Mouse (Mus musculus) liver (tissue): ENCODE data around the gene Carns1.
"Not testable (repeated sequence)": the region's sequence is repeated elsewhere in the genome, so short reads cannot be mapped to it uniquely, and the experiment has no call there.

Source experiments
- DNase-seq: peaks from one replicate; pipeline ENCODE4 v3.0.0-alpha.2; 2020; ENCODE audit warnings: mixed read lengths

Gene Carns1

DNA sequence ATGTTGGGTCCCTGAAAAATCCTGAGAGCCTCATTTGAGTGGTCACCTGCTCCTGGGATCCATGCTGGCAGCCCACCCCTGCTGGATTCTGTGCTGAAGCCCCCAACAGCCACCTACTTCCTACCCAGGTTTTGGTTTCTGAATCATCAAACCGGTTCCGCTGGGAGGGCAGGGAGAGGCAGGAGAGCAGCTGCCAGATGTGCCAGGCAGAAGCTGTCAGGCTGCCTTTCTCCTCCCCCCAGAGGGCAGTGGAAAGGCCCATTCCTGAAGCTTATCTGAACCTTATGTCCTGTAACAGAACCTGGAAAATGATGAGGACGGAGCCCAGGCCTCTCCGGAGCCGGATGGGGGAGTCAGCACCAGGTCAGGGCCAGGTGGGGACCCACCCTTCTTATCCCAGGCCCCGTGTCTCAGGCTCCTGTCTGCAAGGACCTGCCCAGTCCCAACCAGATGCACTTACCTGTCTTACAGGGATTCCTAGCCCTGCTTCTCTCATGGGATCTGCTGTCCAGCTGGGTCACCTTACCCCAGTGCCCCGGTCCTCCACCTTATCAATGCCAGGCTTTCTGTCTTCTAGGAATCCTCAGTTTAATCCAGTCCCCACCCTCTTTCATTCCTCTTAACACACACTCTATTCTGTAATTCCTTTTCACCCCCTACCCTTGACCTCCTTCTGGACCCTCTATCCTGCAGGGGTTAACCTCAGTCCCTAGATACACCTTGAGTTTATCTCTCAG lies 48.4 kb downstream of the Carns1 start:
- peak; percentile 46 for DNase-seq

DNA sequence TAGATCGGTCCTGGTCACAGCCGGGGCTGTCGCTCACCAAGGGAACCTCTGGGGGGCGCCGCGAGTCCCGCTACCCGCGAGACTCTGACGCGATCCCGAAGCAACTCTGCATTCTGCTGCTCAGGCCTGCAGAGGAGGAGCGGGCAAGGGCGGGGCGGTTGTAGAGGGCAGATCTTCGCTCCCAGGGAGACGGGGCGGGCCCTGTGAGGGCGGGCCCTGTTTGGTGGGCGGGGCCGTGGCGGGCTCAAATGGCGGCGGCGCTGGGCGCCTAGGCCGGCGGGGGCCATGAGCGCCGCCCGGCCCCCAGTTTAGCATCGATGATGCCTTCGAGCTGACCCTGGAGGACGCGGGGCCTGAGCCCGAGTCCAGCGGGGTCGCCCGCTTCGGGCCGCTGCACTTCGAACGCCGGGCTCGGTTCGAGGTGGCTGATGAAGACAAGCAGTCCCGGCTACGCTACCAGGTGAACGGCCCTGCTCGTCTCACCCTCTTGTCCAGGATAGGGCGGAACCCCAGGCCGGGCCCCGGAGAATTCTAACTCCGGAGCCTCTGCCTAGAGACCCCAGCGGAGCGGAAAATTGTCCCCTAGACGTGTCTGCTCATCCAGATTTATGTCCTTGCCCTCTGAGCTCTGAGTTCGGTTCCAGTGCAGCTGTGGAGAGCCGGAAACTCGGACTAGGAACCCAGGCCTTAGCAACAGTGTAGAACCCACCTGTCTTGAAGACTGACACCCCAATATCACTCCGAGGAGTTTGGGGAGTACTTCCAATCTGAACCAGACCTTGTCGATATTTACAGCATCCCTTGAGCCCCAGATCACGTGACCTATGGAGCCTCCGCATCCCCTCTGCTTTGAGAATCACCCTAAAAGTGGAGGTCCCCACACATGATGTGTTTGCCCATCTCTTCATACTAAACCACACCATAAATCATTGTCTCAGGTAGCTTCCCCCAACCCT lies 49.3 kb downstream of the Carns1 start, which contains the start of gene Aip:
TSS of gene Aip (minus strand) at position 118 of the 956 bp plus-strand sequence.
- DNase-seq, result peak; percentile 100

GRCm38 (mm10) chr19:4125268-4125667 lies 50.0 kb downstream of the Carns1 start:
- DNase-seq, result not testable (repeated sequence)

GRCm38 (mm10) chr19:4124432-4124831 lies 50.8 kb downstream of the Carns1 start:
- no peak for DNase-seq

DNA sequence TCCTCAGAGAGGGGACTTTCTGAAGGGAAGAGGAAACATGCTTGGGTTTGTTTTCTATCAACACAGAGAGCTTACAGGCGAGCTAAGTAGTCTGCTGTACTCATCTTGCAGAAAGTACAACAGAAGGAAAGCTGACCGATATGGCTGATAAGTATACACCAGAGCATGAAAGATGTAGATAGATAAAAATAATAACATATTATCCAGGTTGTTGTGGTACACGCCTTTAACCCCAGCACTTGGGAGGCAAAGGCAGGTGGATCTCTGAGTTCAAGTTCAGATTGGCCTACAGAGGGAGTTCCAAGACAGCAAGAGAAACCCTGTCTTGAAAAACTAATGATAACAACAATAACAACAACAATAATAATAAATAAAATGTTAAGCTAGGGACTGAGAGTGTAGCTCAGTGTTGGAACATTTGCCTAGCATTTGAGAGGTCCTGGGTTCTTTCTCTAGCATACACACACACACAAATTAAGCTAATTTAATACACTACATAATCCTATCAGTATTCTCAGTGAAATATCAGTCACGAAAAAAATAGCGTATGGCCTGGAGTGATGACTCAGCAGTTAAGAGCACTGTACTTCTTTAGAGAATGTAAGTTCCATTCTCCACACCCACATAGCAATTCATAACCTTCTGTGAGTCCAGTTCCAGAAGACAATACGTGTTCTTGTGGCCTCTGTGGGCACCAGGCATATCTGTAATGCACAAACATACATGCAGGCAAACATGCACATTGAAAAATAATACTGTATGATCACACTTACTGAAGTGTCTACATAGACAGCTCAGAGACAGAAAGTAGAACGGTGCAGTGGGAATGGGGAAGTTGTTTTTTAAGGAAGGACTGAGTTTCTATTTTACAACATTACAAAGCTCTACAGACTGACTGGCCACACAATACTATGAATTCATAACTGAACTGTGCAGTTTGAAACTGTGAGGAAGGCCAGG lies 52.6 kb downstream of the Carns1 start:
- no peak for DNase-seq

DNA sequence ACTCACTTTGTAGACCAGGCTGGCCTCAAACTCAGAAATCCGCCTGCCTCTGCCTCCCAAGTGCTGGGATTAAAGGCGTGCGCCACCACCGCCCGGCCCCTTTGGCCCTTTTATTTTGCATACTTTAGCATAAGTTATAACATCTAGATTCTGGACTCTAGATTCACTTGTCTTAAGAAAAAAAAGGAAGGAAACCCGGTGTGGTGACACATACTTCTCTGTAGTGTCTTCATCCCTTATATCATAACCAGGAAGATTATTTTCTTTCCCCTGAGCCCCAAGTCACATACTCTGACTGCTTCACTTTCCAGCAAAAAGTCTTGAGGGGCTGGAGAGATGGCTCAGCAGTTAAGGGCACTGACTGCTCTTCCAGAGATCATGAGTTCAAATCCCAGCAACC lies 53.4 kb downstream of the Carns1 start:
- DNase-seq, result not testable (repeated sequence)

- DNase-seq, result peak; percentile 98
Measured at GRCm38 (mm10) chr19:4121097-4121805, 54.0 kb downstream of the Carns1 start.

DNA sequence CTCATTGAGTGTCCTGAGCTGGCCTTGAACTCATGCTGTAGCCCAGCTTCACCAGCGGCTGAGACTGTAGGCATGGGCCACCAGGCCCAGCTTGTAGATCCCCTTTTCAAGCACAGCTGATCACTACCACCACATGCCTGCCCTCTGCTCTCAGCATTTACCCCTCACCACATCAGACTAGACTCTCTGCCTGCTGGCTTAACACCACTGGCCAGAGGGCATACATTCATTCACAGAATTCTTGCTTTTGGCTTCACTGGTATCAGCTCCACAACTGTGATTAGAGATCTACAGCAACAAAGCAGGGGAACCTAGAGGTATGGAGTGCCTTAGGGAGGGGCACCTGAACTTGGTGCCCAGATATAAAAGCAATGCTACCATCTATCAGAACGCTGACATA lies 54.8 kb downstream of the Carns1 start:
- DNase-seq, result no peak

DNA sequence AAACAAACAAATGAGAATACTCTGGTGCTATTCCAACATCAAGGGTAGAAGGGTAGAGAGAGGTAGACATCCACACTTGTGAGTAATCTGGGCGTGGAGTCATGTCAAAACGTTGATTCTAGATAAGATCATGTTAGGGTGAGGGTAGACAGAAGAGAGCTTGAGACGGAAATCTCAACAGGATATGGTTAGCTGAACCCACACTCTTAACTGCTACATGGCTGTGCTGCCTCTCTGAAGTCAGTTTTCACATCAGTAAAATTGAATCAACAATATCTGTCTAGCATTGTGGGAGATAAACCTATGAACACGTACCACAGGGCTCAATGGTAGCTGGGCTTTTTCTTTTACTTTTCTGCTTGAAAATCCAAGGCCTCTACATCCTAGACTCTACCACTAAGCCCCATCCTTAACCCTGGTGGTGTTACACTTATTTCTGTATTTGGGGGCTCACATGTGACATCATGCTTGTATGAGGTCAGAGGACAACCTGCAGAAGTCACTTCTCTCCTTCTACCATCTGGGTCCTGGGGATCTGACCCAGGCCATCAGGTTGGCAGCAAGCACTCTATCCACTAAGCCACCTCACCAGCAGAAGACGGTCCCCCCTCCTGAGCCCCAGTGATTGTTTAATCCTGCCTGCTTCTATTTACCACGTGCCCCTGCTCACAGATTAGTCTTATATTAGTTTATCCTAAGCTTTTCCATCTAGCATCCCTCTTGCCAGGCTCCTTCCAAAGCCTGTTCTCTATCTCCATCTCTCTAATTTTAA lies 55.4 kb downstream of the Carns1 start:
- DNase-seq, result no peak

- DNase-seq, result no peak
Measured at GRCm38 (mm10) chr19:4118350-4118749, 56.9 kb downstream of the Carns1 start.

- no peak for DNase-seq
Measured at GRCm38 (mm10) chr19:4117006-4117405, 58.3 kb downstream of the Carns1 start.

GRCm38 (mm10) chr19:4115816-4116215 lies 59.5 kb downstream of the Carns1 start:
- no peak for DNase-seq

GRCm38 (mm10) chr19:4115144-4115543 lies 60.1 kb downstream of the Carns1 start:
- DNase-seq, result no peak

DNA sequence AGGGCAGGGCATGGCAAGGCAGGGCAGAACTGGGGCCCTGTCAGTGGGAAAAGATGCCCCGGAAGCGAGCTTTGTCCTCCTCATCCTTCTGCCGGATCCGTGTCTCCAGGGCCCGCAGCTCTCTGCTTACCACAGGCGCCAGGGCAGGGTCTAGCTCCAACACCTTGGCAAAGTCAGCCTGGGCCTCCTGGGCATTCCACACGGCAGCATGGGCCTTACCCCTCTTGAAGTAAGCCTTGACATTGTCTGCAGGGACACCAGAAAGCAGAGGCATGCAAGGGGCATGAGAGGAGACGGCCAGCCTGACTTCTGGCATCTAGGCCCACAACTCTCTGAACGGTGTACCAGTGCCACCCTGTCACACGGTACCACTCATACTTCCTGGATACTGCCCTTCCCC lies 60.7 kb downstream of the Carns1 start:
- no peak for DNase-seq
